Mouse (Mus musculus): ENCODE measurements around the gene Pcdh9.

Gene Pcdh9

DNA sequence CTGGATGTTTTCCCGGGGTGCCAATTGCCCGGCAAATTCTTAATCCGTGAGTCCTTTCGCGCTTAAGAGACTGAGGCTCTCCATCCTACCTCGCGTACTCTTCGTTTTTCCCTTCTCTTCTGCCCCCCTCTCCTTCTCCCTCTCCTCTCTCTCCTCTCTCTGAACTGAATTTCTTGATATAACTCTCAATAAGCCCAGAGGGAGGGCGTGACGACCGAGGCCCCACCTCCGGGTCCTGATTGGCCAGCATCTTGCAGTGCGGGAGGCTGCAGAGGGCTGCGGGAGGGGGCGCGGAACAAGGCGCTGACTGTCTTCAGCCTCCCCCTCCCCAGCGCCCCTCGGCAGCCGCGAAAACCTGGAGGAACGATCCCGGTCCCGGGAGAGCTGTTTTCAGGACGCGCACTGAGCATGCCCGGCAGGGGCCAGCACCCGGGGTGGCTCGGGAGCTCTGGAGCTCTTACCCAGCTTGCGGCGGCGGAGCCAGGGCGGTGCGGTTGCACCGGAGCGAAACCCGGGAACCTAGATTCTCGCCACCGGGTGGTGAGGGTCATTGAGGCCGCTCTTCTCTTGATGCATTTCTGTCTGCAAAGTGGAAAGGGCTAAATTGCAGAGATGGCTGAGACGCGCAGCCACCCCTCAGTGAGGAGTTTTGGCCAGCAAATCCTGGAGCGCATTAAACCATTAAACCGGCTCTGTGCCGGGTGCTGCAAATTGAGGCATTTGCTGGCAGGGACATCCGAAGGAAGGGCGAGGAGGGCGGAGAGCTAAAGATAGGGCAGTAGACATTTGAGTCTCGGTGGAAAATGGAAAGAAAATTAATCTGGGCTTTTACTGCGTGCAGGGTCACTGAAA lies at the start of gene Pcdh9:
Gene Pcdh9 (minus strand): TSS at position 161 of the 852 bp plus-strand sequence.
- no peak for TF ChIP-seq GATA4 (IDR thresholded peaks at IDR 0.05; ENCODE audit: insufficient replicate concordance, low read length)

DNA sequence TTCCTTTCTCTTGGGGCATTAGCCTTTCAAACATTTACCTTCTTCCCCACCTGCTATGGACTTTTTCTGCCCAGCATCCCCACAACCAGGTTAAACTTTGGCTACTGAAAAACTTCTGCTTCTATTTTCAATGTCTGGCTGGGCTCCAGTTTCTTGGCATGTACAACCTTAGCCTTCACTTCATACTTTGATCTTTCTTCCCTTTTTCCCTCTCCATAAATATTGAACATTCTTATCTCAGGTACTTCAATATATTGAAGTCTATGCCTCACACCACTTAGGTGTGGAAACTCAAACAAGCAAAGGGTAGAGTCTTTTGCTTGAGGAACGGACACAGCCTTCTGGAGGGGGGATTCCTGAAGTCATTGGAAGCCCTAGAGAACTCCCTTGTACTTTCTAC lies 16.4 kb upstream of the Pcdh9 start:
- TF ChIP-seq GATA4 (IDR thresholded peaks at IDR 0.05; ENCODE audit: insufficient replicate concordance, low read length): no peak

DNA sequence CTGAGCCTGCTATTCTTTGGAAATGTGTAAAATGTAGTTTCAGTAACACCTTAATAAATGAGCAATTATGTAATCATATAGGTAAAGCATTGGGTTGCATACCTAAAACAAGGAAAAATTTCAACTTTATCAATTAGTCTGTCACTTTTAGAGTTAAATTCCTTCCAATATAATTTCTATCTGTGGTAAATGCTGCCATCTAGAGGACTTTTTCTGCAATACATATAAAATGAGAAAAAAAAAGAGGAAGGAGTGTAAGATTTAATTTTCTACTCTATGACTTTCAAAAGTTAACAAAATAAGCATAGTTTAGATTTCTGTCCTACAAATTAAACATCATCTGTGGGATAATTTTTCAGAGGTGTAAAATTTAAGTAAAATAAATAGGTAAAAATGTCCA lies 8.1 kb upstream of the Pcdh9 start:
- no peak for TF ChIP-seq GATA4 (IDR thresholded peaks at IDR 0.05; ENCODE audit: insufficient replicate concordance, low read length)

DNA sequence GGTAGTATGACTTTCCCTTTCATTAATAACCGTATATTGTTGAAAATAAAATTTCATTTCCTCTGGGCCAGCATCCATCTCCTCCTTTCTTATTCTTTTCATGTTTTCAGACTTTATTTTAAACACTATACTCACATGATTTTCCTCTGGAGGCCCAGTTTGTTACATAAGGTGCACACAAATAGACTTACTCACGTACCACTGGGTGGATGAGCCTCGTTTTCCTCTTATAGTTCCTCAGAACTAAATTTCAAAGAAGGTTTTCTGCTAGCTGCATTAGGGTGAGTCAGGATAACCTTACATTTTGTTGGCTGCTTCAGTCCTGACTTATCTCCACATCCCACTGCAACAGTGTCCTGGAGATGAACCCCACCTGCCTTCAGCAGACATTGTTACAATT lies 4.7 kb upstream of the Pcdh9 start:
- TF ChIP-seq GATA4 (IDR thresholded peaks at IDR 0.05; ENCODE audit: insufficient replicate concordance, low read length): no peak

DNA sequence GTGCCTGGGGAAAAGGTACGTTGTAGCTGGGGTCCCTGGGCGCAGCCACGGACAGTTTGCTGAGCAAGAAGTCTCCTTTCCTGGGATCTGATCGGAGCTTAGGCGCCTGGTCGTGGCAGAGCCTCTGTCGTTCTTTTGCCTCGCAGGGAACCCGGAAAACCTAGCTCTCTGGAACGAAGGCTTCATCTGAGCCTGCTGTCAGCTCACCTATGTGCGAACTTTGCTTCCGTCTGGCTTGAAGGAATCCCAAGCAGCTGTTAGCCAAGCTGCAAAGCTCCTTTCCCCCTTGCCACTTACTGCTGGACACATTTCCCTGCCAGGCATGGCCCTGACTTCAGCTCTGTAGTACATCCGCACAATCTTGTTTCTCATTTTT lies 880 bp upstream of the Pcdh9 start:
- TF ChIP-seq GATA4 (IDR thresholded peaks at IDR 0.05; ENCODE audit: insufficient replicate concordance, low read length): no peak

DNA sequence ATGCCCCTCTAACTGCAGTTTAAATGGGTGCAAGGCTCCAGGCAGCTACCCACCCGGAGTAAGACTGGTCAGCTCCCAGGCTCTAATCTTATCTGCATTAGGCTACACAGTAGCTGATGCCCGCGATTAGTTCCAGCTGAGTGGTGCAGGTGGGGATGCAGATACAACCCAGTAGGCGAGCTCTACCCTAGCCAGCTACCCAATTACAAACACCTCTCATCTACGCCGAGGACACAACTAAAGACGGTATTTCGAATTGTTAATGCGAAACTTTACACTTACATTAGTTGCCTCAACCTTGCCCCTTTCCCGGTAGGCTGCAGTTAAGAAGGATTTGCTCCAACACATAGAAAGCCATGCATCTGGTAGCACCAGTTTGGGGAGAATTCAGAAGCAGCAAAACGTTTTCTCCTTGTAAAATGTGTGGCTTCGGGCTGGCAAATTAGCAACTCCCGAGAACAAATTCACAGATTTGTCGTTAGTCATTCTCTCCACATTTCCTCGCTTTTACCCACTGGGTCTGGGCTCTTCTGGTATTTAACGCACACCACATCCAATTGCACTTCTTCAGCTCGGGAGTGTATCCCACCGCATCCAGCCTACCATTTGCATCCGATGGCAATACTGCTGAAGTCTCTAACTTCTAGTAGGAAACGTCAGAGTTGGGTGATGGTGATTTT lies 500 bp downstream of the Pcdh9 start:
- TF ChIP-seq GATA4 (IDR thresholded peaks at IDR 0.05; ENCODE audit: insufficient replicate concordance, low read length): no peak

DNA sequence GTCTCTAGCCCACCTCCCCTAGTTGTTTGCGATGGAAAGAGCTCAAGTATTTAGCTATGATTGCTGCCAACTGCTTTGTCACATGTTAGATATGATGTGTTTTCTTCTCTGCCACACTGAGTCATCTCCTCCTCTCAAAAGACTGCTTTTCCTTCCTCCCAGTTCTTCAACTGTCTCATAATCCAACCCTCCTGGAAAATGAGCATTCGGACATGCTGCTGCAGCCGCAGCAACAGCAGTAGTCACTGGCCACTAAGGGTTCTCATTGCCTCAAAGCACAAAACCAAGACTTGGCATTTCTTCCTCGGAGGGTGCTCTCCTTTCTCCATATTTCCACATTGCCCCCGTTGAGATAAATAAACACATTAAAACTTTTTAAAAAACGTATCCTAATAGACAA lies 1.2 kb downstream of the Pcdh9 start:
- TF ChIP-seq GATA4 (IDR thresholded peaks at IDR 0.05; ENCODE audit: insufficient replicate concordance, low read length): no peak

DNA sequence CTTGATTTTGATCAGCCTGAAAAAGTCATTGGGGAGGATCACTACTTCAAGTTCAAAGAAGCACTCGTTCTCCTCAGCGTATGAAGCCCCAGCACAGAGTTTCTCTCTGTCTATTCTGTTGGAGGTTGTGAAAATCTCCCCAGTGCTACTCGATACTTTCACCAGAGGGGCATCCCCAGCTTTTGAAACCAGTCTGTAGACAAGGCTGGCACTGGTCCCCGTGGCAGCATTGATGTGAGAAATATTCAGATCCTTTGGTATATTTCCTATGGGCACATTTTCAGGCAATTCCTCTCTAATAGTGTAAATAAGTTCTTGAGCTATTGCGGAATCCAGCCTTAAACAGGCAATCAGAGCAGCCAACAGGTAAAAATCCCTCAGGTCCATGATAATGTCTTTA lies 2.1 kb downstream of the Pcdh9 start:
- TF ChIP-seq GATA4 (IDR thresholded peaks at IDR 0.05; ENCODE audit: insufficient replicate concordance, low read length): no peak

DNA sequence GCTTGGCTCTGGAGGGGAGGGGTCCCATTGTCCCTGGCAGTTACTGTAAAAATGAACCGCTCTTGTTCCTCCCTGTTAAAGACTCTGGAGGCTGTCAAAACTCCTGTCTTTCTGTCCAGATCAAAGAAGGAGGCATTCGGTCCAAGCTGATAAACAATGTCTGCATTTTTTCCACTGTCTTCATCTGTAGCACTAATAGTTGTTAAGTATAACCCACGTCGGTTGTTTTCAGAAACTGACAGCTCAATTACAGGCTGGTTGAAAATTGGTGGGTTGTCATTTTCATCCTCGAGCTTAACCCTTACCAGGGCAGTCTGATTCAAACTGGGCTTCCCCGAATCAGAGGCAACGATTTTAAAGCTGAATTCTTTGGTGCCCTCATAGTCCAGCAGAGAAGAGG lies 3.4 kb downstream of the Pcdh9 start:
- TF ChIP-seq GATA4 (IDR thresholded peaks at IDR 0.05; ENCODE audit: insufficient replicate concordance, low read length): no peak

DNA sequence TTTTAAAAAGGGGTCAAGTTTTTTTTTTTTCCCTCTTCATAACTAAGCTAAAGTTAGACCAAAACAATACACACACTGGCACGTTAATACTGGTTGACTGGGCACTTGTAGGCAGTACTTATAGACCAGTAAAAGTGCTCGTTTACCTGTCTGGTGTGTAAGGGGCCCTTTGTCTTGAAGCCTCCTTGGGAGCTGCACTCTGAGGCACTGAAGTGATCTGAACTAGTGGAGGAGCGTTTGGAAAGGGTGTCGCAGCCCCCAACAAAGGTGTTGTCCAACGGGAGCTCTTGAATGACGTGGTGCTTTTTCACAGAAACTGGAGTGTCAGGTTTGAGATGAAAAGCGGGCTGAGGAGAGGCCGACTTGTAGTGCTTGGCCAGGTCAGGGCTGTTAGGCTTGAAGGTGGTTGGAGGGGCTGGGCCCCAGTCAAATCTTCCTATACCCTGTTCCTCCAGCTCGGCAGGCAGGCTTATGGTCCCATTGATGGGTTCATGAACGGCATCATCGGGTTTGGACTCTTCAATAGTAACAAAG lies 4.9 kb downstream of the Pcdh9 start:
- no peak for TF ChIP-seq GATA4 (IDR thresholded peaks at IDR 0.05; ENCODE audit: insufficient replicate concordance, low read length)

DNA sequence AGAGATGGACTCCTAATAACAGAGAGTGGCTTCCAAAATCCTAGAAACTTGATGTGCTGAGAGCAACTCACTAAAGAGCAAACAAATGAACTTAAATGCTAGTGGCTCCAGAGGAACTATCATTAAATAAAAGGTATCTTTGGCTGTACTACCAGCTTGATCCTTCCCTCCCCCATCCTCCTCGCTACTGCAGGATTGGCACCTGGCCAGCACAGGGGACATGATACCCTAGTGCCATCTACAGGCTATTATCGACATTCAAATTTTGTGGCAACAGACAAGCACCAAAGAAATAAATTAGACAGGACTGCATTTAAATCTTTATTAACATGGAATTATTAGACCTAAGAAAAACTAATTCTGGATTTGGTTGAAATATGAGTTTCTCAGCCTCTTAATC lies 6.0 kb downstream of the Pcdh9 start:
- no peak for TF ChIP-seq GATA4 (IDR thresholded peaks at IDR 0.05; ENCODE audit: insufficient replicate concordance, low read length)

DNA sequence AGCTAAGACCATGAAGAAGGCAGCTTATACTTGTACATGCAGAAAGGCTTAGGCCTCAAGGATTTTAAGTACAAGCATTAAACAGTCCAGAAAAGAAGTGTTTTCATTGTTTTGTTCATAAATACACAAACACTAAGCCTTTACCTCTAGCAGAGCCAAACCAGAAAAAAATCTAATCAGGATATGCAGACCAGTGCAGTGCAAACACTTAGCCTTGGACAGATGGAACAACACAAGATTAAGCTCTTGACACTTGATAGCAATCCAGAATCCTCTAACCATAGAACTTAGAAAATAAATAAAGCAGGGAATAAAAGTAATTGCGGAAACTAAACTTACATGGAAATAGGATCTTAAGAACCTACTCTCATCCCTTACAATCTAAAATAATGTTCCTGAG lies 10.4 kb downstream of the Pcdh9 start:
- TF ChIP-seq GATA4 (IDR thresholded peaks at IDR 0.05; ENCODE audit: insufficient replicate concordance, low read length): no peak

DNA sequence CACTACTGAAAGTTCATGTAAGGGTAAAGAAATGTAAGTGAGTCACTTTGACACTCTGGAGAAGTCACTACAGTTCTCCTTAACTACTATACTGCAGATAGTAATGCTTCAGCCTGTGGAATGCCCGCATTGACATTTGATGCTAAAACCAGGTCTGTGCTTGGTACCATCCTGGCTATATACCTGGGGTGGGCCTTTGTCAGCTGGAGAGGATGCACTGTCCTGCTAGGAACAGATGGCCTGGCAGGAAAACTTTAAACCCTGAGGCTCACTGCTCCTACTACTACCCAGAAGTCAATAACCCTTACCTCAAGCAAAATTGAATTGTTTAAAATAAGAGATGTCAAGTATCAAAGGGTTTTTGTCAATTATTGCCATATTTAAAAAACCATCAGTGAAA lies 14.5 kb downstream of the Pcdh9 start:
- no peak for TF ChIP-seq GATA4 (IDR thresholded peaks at IDR 0.05; ENCODE audit: insufficient replicate concordance, low read length)

DNA sequence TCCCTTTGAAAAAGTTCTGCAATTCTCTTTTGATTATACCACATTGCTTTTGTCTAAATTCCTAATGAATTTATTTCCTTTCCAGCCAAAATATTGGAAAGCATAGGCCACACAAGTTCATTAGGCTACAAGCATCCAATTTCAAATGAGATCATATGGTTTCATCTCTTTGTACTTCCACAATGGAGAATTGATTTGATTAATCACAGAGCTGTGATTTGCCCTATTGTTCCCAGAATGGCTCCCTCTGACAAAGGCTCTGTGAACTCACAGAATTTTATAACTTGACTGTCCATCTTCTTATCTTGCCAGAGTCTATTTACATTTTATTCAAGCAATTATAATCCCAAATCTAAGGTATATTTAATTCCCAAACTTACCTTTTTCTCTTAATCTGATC lies 22.3 kb downstream of the Pcdh9 start:
- no peak for TF ChIP-seq GATA4 (IDR thresholded peaks at IDR 0.05; ENCODE audit: insufficient replicate concordance, low read length)

DNA sequence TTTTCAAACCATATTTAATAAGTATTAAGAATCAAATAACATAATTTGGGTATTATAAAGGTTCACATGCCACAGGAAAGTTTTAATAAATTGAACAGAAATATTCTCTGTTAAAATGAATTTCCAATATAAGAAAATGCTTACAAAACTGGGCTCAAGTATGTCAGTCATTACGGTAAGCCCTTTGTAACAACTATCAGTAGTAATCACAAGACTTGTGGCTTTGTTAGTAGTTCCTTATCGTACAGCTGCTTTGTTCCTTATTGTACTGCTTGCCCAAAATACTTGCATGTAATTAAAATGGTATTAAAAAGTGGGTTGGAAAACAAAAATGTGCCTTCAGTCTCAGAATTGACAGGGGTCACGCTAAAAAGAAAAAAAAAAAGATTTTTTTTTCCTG lies 32.4 kb downstream of the Pcdh9 start:
- no peak for TF ChIP-seq GATA4 (IDR thresholded peaks at IDR 0.05; ENCODE audit: insufficient replicate concordance, low read length)

DNA sequence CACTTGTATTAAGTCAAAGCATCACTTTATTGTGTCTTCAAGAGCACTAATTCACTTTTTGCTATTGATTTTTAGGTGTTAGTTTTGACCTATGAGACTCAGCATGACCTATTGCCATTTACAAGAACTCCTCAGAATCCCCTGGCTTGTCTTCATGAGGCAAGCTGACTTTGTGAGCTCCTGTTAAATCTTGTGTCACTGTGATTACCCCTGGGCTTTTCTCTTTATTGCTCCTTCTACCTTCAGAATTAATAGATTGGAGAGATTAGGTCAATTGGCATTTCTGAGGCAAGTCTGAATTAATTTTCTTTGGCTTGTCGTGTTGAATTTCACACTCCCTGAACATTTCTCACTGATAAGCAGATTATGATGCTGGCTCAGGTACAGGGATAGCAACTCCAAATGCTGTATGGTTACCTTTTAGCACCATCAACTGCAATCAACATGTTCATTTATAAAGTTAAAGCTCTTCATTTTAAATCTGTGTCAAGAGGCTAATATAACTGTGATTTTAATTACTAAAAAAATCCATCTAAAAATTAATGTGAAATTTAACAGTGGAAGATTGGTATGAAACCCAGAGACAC lies 44.3 kb downstream of the Pcdh9 start:
- TF ChIP-seq GATA4 (IDR thresholded peaks at IDR 0.05; ENCODE audit: insufficient replicate concordance, low read length): no peak

Data from liver, adult (tissue).